Mouse (Mus musculus) midbrain, postnatal 0 days (tissue): ENCODE measurements around the gene Rassf7. TPM values are rescaled to one million over a fixed set of nuclear protein-coding genes. Genes with fewer than 3 reads are reported as not detected.
"Not testable (repeated sequence)": the region's sequence is repeated elsewhere in the genome, so short reads cannot be mapped to it uniquely, and the experiment has no call there.

Experiments
- ATAC-seq: fragments of 200-750 bp; cut with Nextera tagmentation; 2 replicates; pipeline ENCODE4 v1.8.0; 2017; ENCODE audit warnings: moderate number of reproducible peaks, mild to moderate bottlenecking, moderate TSS enrichment, moderate library complexity; ENCODE audit not compliant: low FRiP score
- DNase-seq: peaks from one replicate; pipeline ENCODE4 v3.0.0-alpha.2; 2015; ENCODE audit warnings: low spot score
- H3K27ac ChIP-seq: fragments of 300-500 bp; sonication (generic); 2 replicates; pipeline ENCODE4 v1.5.1; 2014; ENCODE audit warnings: low read depth, mild to moderate bottlenecking, low read length, mixed read lengths
- H3K27me3 ChIP-seq: fragments of 300-500 bp; sonication (generic); 2 replicates; pipeline ENCODE4 v1.6.1; 2014; ENCODE audit warnings: low read length, control low read depth, mixed read lengths; ENCODE audit not compliant: insufficient read depth
- H3K36me3 ChIP-seq: fragments of 300-500 bp; sonication (generic); 2 replicates; pipeline ENCODE4 v1.6.1; 2014; ENCODE audit warnings: low read length, control low read depth, mixed read lengths; ENCODE audit not compliant: insufficient read depth
- H3K4me1 ChIP-seq: fragments of 300-500 bp; sonication (generic); 2 replicates; pipeline ENCODE4 v1.6.1; 2014; ENCODE audit warnings: mild to moderate bottlenecking, control low read depth, antibody characterized with exemption, low read length, mixed read lengths; ENCODE audit not compliant: insufficient read depth
- H3K4me2 ChIP-seq: fragments of 300-500 bp; sonication (generic); 2 replicates; pipeline ENCODE4 v1.6.1; 2014; ENCODE audit warnings: low read depth, mild to moderate bottlenecking, low read length, mixed read lengths; ENCODE audit not compliant: poor library complexity, severe bottlenecking
- H3K4me3 ChIP-seq: fragments of 300-500 bp; sonication (generic); 2 replicates; pipeline ENCODE4 v1.5.1; 2014; ENCODE audit warnings: low read depth, mild to moderate bottlenecking, low read length, moderate library complexity
- H3K9ac ChIP-seq: fragments of 300-500 bp; sonication (generic); replicated peaks from 2 replicates; pipeline ENCODE4 v1.6.1; 2014; ENCODE audit warnings: mild to moderate bottlenecking, low read length, moderate library complexity, mixed read lengths; ENCODE audit not compliant: poor library complexity, severe bottlenecking
- H3K9me3 ChIP-seq: fragments of 300-500 bp; sonication (generic); 2 replicates; pipeline ENCODE4 v1.6.1; 2016; ENCODE audit warnings: low read length, control low read depth
- CTCF ChIP-seq: IDR thresholded peaks from 2 replicates; pipeline ENCODE4 v1.5.1; 2016; ENCODE audit warnings: antibody characterized with exemption, mild to moderate bottlenecking
- WGBS: fragments of 180-500 bp; shearing (Covaris S2); extraction: QIAGEN DNeasy Blood & Tissue Kit; methylation state at CpG from one replicate; pipeline ENCODE4 v1.1.7; 2014; 5-methylcytosine and 5-hydroxymethylcytosine counted together
- polyA plus RNA-seq: library from polyadenylated mRNA; unstranded; fragments of >200 nt; fragmentation: Nextera tagmentation; extraction: Ambion mirVana; gene quantifications from 2 replicates; pipeline ENCODE4 v1.2.1, GENCODE M21; 2015
- total RNA-seq: library from RNA; depleted of rRNA; stranded (reverse); fragments of >200 nt; gene quantifications from 2 replicates; pipeline ENCODE4 v1.2.3, GENCODE M21; 2014

Rassf7 gene
- total and polyA plus RNA-seq, 2 experiments from 2014 or later, result 20.7 to 23.5 TPM

- peak within 1 kb of the TSS; percentile 92 for H3K27ac ChIP-seq
- DNase-seq (peak; percentile 91), ATAC-seq (peak; percentile 93)
- H3K4me3 ChIP-seq, result peak within 1 kb of the TSS; percentile 97
- H3K9ac ChIP-seq, result peak within 1 kb of the TSS; percentile 95
- H3K4me2 ChIP-seq, result peak within 1 kb of the TSS; percentile 82
- no peaks in the 10 kb centered on the region for H3K27me3 ChIP-seq
- H3K4me1 ChIP-seq, result peaks cover 8% of the 10 kb centered on the region; the same call in 1 of the 2 replicates
- H3K36me3 ChIP-seq, result peaks cover 22% of the 10 kb centered on the region
- peak; percentile 100 for TF ChIP-seq CTCF
- H3K9me3 ChIP-seq, result no peaks in the 10 kb centered on the region
- WGBS, result under 1% methylated on average over 76 of the region's 76 CpGs
Measured at GRCm38 (mm10) chr7:141228279-141229067, 12.8 kb downstream of the Rassf7 start, which contains the start of gene Phrf1. Gene Phrf1 (plus strand): TSS chr7:141228784.

DNA sequence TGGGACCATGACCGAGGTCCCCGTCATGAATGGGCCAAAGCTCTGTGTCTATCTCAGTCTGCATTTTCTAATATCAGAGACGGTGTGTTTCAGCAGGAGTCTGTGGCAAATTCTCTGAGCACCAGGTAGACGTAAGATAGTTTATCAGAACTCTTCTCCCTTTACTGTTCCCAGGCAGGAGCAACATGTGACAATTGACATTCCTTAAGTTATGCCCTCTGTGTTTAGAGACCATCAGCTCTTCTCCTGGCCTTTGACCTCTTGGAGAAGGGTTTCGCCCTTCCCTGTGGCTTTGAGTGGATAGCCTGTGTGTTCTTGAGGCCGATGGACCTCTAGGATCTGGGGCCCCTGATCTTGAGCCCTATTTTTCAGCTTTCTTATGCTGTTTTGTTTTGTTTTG lies 14.0 kb downstream of the Rassf7 start:
- DNase-seq, result no peak
- ATAC-seq, result no peak
- no peak overlapping the region for H3K27ac ChIP-seq
- 61% methylated on average over 6 of the region's 6 CpGs for WGBS
- H3K36me3 ChIP-seq, result peaks cover 29% of the 10 kb centered on the region
- H3K9ac ChIP-seq, result peak overlapping the region; percentile 95
- TF ChIP-seq CTCF, result no peak
- no peaks in the 10 kb centered on the region for H3K9me3 ChIP-seq
- H3K4me1 ChIP-seq, result peaks cover 8% of the 10 kb centered on the region; the same call in 1 of the 2 replicates
- no peaks in the 10 kb centered on the region for H3K27me3 ChIP-seq
- H3K4me3 ChIP-seq, result peak overlapping the region; percentile 97
- H3K4me2 ChIP-seq, result peak overlapping the region; percentile 82

- H3K9me3 ChIP-seq, result no peaks in the 10 kb centered on the region
- TF ChIP-seq CTCF, result no peak
- WGBS, result 95% methylated on average over 4 of the region's 4 CpGs
- H3K4me1 ChIP-seq, result peaks cover 8% of the 10 kb centered on the region; the same call in 1 of the 2 replicates
- H3K9ac ChIP-seq, result no peak overlapping the region
- no peak overlapping the region for H3K4me2 ChIP-seq
- H3K27me3 ChIP-seq, result no peaks in the 10 kb centered on the region
- no peak overlapping the region for H3K27ac ChIP-seq
- DNase-seq (no peak), ATAC-seq (no peak)
- H3K36me3 ChIP-seq, result peaks cover 29% of the 10 kb centered on the region
- H3K4me3 ChIP-seq, result no peak overlapping the region
Measured at GRCm38 (mm10) chr7:141230570-141230969, 14.9 kb downstream of the Rassf7 start.

GRCm38 (mm10) chr7:141231111-141231510 lies 15.5 kb downstream of the Rassf7 start:
- Histone ChIP-seq H3K4me3 (no peak overlapping the region), H3K27ac (no peak overlapping the region), H3K36me3 (peaks cover 32% of the 10 kb centered on the region), H3K4me2 (no peak overlapping the region), H3K27me3 (no peaks in the 10 kb centered on the region), H3K9ac (no peak overlapping the region), H3K4me1 (peaks cover 8% of the 10 kb centered on the region; the same call in 1 of the 2 replicates), H3K9me3 (no peaks in the 10 kb centered on the region)
- no peak for ATAC-seq
- no peak for TF ChIP-seq CTCF
- no peak for DNase-seq
- 93% methylated on average over 3 of the region's 3 CpGs for WGBS

- H3K9me3 ChIP-seq, result no peaks in the 10 kb centered on the region
- H3K36me3 ChIP-seq, result peaks cover 32% of the 10 kb centered on the region
- no peak overlapping the region for H3K27ac ChIP-seq
- no peaks in the 10 kb centered on the region for H3K27me3 ChIP-seq
- DNase-seq, result no peak
- no peak overlapping the region for H3K9ac ChIP-seq
- H3K4me2 ChIP-seq, result no peak overlapping the region
- H3K4me3 ChIP-seq, result no peak overlapping the region
- 91% methylated on average over 9 of the region's 10 CpGs for WGBS
- H3K4me1 ChIP-seq, result peaks cover 8% of the 10 kb centered on the region; the same call in 1 of the 2 replicates
- no peak for TF ChIP-seq CTCF
- no peak for ATAC-seq
Measured at GRCm38 (mm10) chr7:141231551-141231950, 15.9 kb downstream of the Rassf7 start.

- H3K4me1 ChIP-seq, H3K4me2 ChIP-seq, H3K4me3 ChIP-seq, H3K27ac ChIP-seq, H3K9me3 ChIP-seq, H3K27me3 ChIP-seq, H3K9ac ChIP-seq, ATAC-seq, DNase-seq: not testable (repeated sequence)
- H3K36me3 ChIP-seq, result peaks cover 49% of the 10 kb centered on the region
- WGBS, result 91% methylated on average over 4 of the region's 4 CpGs
Measured at GRCm38 (mm10) chr7:141250486-141250885, 34.8 kb downstream of the Rassf7 start.
